Mouse (Mus musculus) ovary, postnatal 36 days (tissue): ENCODE measurements around the gene Fam47c.

Experiments used
- DNase-seq: peaks from one replicate; pipeline ENCODE4 v3.0.0; 2022; ENCODE audit warnings: low spot score, mixed read lengths

The Fam47c gene

GRCm38 (mm10) chrX:78737463-78737862 is at the start of gene Fam47c:
Gene Fam47c, plus strand, starts transcription at chrX:78737763.
- no peak for DNase-seq

- DNase-seq = no peak
Observed at GRCm38 (mm10) chrX:78769408-78769807, 31.8 kb downstream of the Fam47c start.

DNA sequence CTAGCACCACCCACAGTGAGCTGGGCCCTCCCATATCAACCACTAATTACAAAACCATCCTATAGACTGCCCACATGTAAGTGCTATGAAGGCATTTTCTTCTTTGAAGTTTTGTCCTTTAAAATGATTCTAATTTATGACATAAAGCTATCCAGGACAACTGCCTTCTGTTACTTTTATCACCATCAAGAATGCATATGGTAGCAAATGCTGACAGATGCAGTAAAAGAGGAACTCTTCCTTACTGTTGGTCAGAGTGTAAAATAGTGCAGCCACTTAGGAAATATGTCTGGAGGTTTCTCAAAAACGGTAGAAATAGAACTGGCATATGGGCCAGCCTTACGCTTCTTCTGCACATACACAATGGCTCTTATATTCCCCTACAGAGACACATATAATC is 39.5 kb downstream of the Fam47c start:
- no peak for DNase-seq
